Mouse (Mus musculus): Measurements from ENCODE around the gene Pigc. TPM values are rescaled to one million over a fixed set of nuclear protein-coding genes. Genes with fewer than 3 reads are reported as not detected.

Pigc gene
- polyA plus RNA-seq, 1 experiment from 2014 or later: 32.8 TPM

DNA sequence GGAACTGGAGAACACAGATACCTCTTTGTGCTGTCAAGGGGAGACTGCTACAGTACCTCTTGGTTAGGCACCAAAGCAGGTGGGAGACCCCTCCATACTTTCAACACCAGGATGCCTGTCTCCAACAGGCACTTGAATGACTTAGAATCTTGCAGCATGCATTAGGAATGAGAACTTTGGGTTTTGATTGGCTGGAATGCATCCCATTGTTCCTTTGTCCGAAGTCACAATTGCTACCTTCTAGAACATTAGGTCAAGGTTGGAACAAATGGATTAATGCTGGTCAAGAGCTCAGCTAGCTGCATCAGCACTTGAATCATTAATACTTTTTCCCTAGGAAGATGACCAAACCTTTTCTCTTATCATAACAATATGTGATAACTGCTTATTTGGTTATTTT, 10.6 kb downstream of the Pigc start, which contains the start of gene 4930558K02Rik:
Gene 4930558K02Rik (minus strand): TSS at position 101 of the 400 bp plus-strand sequence.
- no peaks in the 10 kb centered on the region for H3K27me3 ChIP-seq (replicated peaks)
- ATAC-seq: no peak
- peaks cover 10% of the 10 kb centered on the region for H3K4me1 ChIP-seq (replicated peaks)
- H3K9me3 ChIP-seq: no peaks in the 10 kb centered on the region
- H3K27ac ChIP-seq: no peak within 1 kb of the TSS
- H3K4me3 ChIP-seq (replicated peaks): no peak within 1 kb of the TSS
- 94% methylated on average over 1 of the region's 1 CpGs for WGBS
- no peak within 1 kb of the TSS for H3K4me2 ChIP-seq (replicated peaks)
- H3K36me3 ChIP-seq: no peaks in the 10 kb centered on the region
- no peak within 1 kb of the TSS for H3K9ac ChIP-seq

DNA sequence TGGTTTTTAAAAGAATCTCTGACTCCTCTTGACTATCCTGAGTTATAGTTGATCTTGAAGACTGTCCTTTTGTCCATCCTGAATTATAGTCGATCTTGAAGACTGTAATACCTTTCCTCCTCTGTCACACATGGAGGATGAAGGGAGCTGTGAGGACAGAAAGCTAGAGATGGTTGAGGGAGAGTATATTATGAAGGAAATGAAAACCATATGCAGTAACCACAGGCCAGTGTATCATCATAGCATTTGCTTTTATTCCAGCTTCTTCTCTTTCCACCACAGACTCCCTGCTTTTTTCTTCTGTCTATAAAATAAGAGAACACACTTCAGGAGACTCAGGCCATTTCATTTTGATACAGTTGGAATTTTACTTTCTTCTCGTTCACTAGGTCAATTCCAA, 11.1 kb downstream of the Pigc start:
- Histone ChIP-seq H3K4me2 (replicated peaks) (no peak overlapping the region), H3K9me3 (no peaks in the 10 kb centered on the region), H3K4me1 (replicated peaks) (peaks cover 10% of the 10 kb centered on the region), H3K36me3 (no peaks in the 10 kb centered on the region), H3K27me3 (replicated peaks) (no peaks in the 10 kb centered on the region), H3K9ac (no peak overlapping the region), H3K4me3 (replicated peaks) (no peak overlapping the region), H3K27ac (no peak overlapping the region)
- ATAC-seq: no peak
- 75% methylated on average over 2 of the region's 2 CpGs for WGBS

- Histone ChIP-seq H3K36me3 (no peaks in the 10 kb centered on the region), H3K27me3 (replicated peaks) (no peaks in the 10 kb centered on the region), H3K4me3 (replicated peaks) (no peak overlapping the region), H3K27ac (no peak overlapping the region), H3K9me3 (no peaks in the 10 kb centered on the region), H3K4me1 (replicated peaks) (peaks cover 9% of the 10 kb centered on the region), H3K9ac (no peak overlapping the region), H3K4me2 (replicated peaks) (no peak overlapping the region)
- WGBS: 81% methylated on average over 9 of the region's 9 CpGs
- no peak for ATAC-seq
Measured at GRCm38 (mm10) chr1:161980626-161981298, 11.8 kb downstream of the Pigc start.

- no peak for ATAC-seq
- 54% methylated on average over 6 of the region's 6 CpGs for WGBS
- H3K27ac ChIP-seq: no peak overlapping the region
- no peaks in the 10 kb centered on the region for H3K36me3 ChIP-seq
- H3K4me3 ChIP-seq (replicated peaks): no peak overlapping the region
- no peaks in the 10 kb centered on the region for H3K27me3 ChIP-seq (replicated peaks)
- H3K4me2 ChIP-seq (replicated peaks): no peak overlapping the region
- H3K4me1 ChIP-seq (replicated peaks): no peaks in the 10 kb centered on the region
- no peak overlapping the region for H3K9ac ChIP-seq
- no peaks in the 10 kb centered on the region for H3K9me3 ChIP-seq
Measured at GRCm38 (mm10) chr1:161983451-161983850, 14.5 kb downstream of the Pigc start.

GRCm38 (mm10) chr1:161983979-161984566, 15.1 kb downstream of the Pigc start:
- no peaks in the 10 kb centered on the region for H3K4me1 ChIP-seq (replicated peaks)
- H3K4me2 ChIP-seq (replicated peaks): no peak overlapping the region
- H3K27ac ChIP-seq: no peak overlapping the region
- no peak overlapping the region for H3K4me3 ChIP-seq (replicated peaks)
- H3K9me3 ChIP-seq: no peaks in the 10 kb centered on the region
- ATAC-seq: no peak
- H3K36me3 ChIP-seq: no peaks in the 10 kb centered on the region
- WGBS: 32% methylated on average over 4 of the region's 4 CpGs
- H3K9ac ChIP-seq: no peak overlapping the region
- H3K27me3 ChIP-seq (replicated peaks): no peaks in the 10 kb centered on the region

DNA sequence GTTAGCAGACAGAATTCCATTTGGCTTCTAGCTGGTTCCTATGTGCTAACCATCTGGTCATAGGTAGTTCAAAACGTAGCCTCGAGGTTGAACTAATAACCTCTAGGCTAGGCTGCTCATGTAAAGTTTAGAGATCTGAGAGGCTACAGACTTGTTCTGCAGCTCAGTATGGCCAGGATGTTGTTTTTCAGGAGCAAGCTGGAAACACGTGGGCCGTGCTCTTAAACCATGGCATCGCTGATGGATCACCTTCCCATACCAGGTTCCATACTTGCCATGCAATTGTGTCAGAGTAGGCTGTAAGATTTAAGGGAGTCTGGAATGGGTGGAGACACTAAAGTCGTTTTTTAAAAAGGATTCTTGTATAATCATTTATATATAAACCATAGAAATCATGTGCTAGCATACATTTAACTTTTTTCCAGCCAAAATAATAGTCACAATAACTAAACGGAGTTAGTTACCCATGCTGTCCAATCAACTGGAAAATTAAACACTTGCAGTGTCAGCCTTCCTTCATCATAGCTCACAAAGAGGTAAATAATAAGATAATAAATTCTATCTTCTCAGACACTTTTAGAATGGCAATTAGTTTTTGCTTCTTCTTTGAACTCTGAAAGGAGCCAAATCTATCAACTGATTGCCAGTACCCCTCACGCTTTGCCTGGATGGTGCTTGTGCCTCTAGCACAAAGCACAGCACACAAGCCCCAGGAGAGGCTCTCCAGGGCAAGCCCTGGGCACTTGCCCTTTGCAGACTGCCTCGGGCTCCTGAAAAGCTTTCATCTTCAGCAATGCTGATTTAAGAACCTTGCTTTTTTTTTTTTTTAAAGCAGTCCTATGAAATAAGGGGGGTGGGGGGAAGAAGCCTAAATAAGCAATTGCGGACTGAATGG, 21.9 kb downstream of the Pigc start:
- no peak overlapping the region for H3K4me2 ChIP-seq (replicated peaks)

DNA sequence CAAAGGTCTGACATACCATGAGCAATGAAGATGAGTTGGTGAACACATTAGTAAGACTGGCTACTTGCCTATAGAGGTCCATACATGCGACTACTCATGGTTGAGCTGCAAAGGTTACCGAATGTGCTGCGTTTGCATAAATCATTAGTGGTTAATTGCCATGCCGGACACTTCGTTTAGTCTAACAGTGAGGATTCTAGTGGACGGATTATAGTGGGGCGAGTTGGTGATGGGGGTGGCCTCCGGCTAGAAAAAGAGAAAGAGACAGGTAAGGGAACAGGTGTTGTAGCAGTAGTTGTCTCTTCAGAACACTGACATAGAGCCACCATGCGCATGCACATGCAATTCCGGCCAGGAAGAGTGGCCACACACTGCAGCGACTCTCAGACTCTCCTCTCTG, 22.9 kb downstream of the Pigc start:
- no peaks in the 10 kb centered on the region for H3K36me3 ChIP-seq
- no peak overlapping the region for H3K4me2 ChIP-seq (replicated peaks)
- no peak overlapping the region for H3K27ac ChIP-seq
- H3K4me3 ChIP-seq (replicated peaks): no peak overlapping the region
- no peak for ATAC-seq
- WGBS: 91% methylated on average over 11 of the region's 11 CpGs
- H3K27me3 ChIP-seq (replicated peaks): no peaks in the 10 kb centered on the region
- H3K4me1 ChIP-seq (replicated peaks): no peaks in the 10 kb centered on the region
- H3K9ac ChIP-seq: no peak overlapping the region
- no peaks in the 10 kb centered on the region for H3K9me3 ChIP-seq

More for the DNA sequence above, 21.9 kb downstream of the Pigc start:
- Histone ChIP-seq H3K4me3 (replicated peaks) (no peak overlapping the region), H3K27ac (no peak overlapping the region), H3K9ac (no peak overlapping the region), H3K27me3 (replicated peaks) (no peaks in the 10 kb centered on the region), H3K9me3 (no peaks in the 10 kb centered on the region), H3K4me1 (replicated peaks) (no peaks in the 10 kb centered on the region), H3K36me3 (no peaks in the 10 kb centered on the region)
- ATAC-seq: no peak
- WGBS: 58% methylated on average over 10 of the region's 10 CpGs

- Histone ChIP-seq H3K4me1 (replicated peaks) (no peaks in the 10 kb centered on the region), H3K27me3 (replicated peaks) (no peaks in the 10 kb centered on the region), H3K36me3 (no peaks in the 10 kb centered on the region), H3K9me3 (no peaks in the 10 kb centered on the region), H3K9ac (no peak overlapping the region), H3K27ac (no peak overlapping the region), H3K4me2 (replicated peaks) (no peak overlapping the region), H3K4me3 (replicated peaks) (no peak overlapping the region)
- 86% methylated on average over 7 of the region's 7 CpGs for WGBS
- no peak for ATAC-seq
Measured at GRCm38 (mm10) chr1:161992389-161992788, 23.4 kb downstream of the Pigc start.

GRCm38 (mm10) chr1:161998781-161999180, 29.8 kb downstream of the Pigc start:
- Histone ChIP-seq H3K4me2 (replicated peaks) (no peak overlapping the region), H3K9me3 (no peaks in the 10 kb centered on the region), H3K27me3 (replicated peaks) (no peaks in the 10 kb centered on the region), H3K9ac (no peak overlapping the region), H3K27ac (no peak overlapping the region), H3K4me1 (replicated peaks) (peaks cover 7% of the 10 kb centered on the region), H3K4me3 (replicated peaks) (no peak overlapping the region), H3K36me3 (no peaks in the 10 kb centered on the region)
- ATAC-seq: no peak
- WGBS: 43% methylated on average over 4 of the region's 4 CpGs

DNA sequence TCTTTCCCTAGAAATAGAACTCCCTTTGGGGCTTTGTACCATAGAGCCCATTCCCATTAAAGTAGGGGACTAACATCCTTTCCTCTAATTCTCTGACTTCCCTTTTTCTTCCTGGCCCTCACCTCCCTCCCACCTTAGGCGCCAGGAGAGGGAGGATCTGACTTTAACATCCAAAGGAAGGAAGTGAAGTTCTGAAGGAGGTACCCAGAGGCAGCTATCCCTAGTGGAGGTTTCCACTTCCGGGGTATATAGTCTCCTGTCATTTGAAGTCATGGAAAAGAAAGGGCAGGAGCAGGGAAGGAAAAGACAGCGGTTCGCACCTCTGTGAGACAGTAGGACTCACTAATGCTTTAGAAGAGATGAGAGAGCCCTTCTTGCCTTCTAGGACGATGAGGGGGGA, 30.4 kb downstream of the Pigc start:
- 39% methylated on average over 5 of the region's 5 CpGs for WGBS
- Histone ChIP-seq H3K27ac (no peak overlapping the region), H3K27me3 (replicated peaks) (no peaks in the 10 kb centered on the region), H3K36me3 (no peaks in the 10 kb centered on the region), H3K9me3 (no peaks in the 10 kb centered on the region), H3K9ac (no peak overlapping the region), H3K4me3 (replicated peaks) (no peak overlapping the region), H3K4me1 (replicated peaks) (peaks cover 7% of the 10 kb centered on the region), H3K4me2 (replicated peaks) (no peak overlapping the region)
- ATAC-seq: no peak

- Histone ChIP-seq H3K4me2 (replicated peaks) (peak overlapping the region; percentile 42), H3K4me1 (replicated peaks) (peaks cover 11% of the 10 kb centered on the region), H3K9me3 (no peaks in the 10 kb centered on the region), H3K27me3 (replicated peaks) (no peaks in the 10 kb centered on the region), H3K36me3 (no peaks in the 10 kb centered on the region), H3K27ac (peak overlapping the region; percentile 58; the same call in 1 of the 2 replicates), H3K4me3 (replicated peaks) (no peak overlapping the region), H3K9ac (0 out of 2 replicates have a peak overlapping the region, but pooled peaks have one; percentile 9)
- 7% methylated on average over 4 of the region's 4 CpGs for WGBS
- ATAC-seq: peak; percentile 77
Measured at GRCm38 (mm10) chr1:161999882-162000371, 30.9 kb downstream of the Pigc start.

DNA sequence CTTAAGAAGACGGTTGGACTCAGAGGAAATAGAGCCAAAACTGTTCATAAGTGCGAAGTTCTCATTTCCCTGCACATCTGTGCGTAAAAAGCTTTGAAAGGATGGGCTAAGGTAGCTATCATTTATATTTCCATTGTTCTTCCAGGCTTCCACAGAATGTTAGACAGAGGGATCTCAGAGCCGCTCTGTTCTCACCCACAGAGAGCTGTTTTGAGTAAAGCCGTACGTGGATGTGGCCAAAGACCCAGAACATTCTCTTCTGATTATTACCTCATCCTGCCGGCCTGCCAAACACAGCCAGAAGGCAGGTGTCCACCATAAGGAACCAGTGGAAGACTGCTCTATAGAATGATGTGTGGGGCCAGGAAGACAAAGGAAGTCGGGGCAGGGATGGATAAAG, 32.3 kb downstream of the Pigc start:
- 62% methylated on average over 8 of the region's 8 CpGs for WGBS
- peak overlapping the region; percentile 57; the same call in 1 of the 2 replicates for H3K27ac ChIP-seq
- H3K27me3 ChIP-seq (replicated peaks): no peaks in the 10 kb centered on the region
- no peaks in the 10 kb centered on the region for H3K9me3 ChIP-seq
- ATAC-seq: no peak
- H3K4me3 ChIP-seq (replicated peaks): no peak overlapping the region
- peaks cover 13% of the 10 kb centered on the region for H3K4me1 ChIP-seq (replicated peaks)
- H3K9ac ChIP-seq: no peak overlapping the region
- no peaks in the 10 kb centered on the region for H3K36me3 ChIP-seq
- H3K4me2 ChIP-seq (replicated peaks): no peak overlapping the region
